Mouse (Mus musculus): ENCODE data around the gene Tmem232.

GRCm38 (mm10) chr17:65299946-65300345 lies 240.6 kb downstream of the Tmem232 start:
- TF ChIP-seq CTCF (IDR thresholded peaks at IDR 0.05; ENCODE audit: extremely low read depth, insufficient read depth, low read length), result no peak
- TF ChIP-seq POLR2A (IDR thresholded peaks at IDR 0.05; ENCODE audit: extremely low read depth, insufficient read depth, low read length), result no peak
